Mouse (Mus musculus): ENCODE measurements at regions not wholly inside any gene's neighbourhood (a gene's known extent, or its start where the extent isn't known, plus 50 kb on each side); places are given as distances from the start of the nearest gene placed in this dataset.

- H3K4me2 ChIP-seq: no peak overlapping the region
- H3K4me1 ChIP-seq: peaks cover 3% of the 10 kb centered on the region
- 78% methylated on average over 12 of the region's 12 CpGs for WGBS
- H3K27ac ChIP-seq: no peak overlapping the region
- H3K36me3 ChIP-seq (ENCODE audit: poor library complexity, severe bottlenecking): no peaks in the 10 kb centered on the region
- no peaks in the 10 kb centered on the region for H3K9me3 ChIP-seq (replicated peaks)
- H3K27me3 ChIP-seq: no peaks in the 10 kb centered on the region
- H3K4me3 ChIP-seq: no peak overlapping the region
- H3K9ac ChIP-seq: no peak overlapping the region
- no peak; the same call in 1 of the 2 replicates for ATAC-seq
These were observed 435.8 kb upstream of the Dph6 start for GRCm38 (mm10) chr2:115090430-115091175.

- peak; percentile 36; the same call in 1 of the 2 replicates for ATAC-seq
These were observed 440.6 kb upstream of the Dph6 start for GRCm38 (mm10) chr2:115095351-115095750.

GRCm38 (mm10) chr2:115101501-115101900 is 446.7 kb upstream of the Dph6 start:
- Histone ChIP-seq H3K4me2 (no peak overlapping the region), H3K4me3 (no peak overlapping the region), H3K36me3 (ENCODE audit: poor library complexity, severe bottlenecking) (no peaks in the 10 kb centered on the region), H3K27ac (no peak overlapping the region), H3K9me3 (replicated peaks) (no peaks in the 10 kb centered on the region), H3K4me1 (no peaks in the 10 kb centered on the region), H3K9ac (no peak overlapping the region), H3K27me3 (no peaks in the 10 kb centered on the region)
- ATAC-seq: no peak
- 78% methylated on average over 3 of the region's 3 CpGs for WGBS

More at GRCm38 (mm10) chr2:115095351-115095750, 440.6 kb upstream of the Dph6 start:
- Histone ChIP-seq H3K4me1 (peaks cover 8% of the 10 kb centered on the region), H3K36me3 (ENCODE audit: poor library complexity, severe bottlenecking) (no peaks in the 10 kb centered on the region), H3K9me3 (replicated peaks) (no peaks in the 10 kb centered on the region), H3K4me2 (0 out of 2 replicates have a peak overlapping the region, but pooled peaks have one; percentile 2), H3K27ac (no peak overlapping the region), H3K27me3 (no peaks in the 10 kb centered on the region), H3K4me3 (no peak overlapping the region), H3K9ac (no peak overlapping the region)
- WGBS: 59% methylated on average over 12 of the region's 12 CpGs

- peak; percentile 91 for ATAC-seq
- Histone ChIP-seq H3K9ac (no peak overlapping the region), H3K27ac (peak overlapping the region; percentile 73), H3K4me3 (no peak overlapping the region), H3K4me2 (no peak overlapping the region), H3K4me1 (peaks cover 15% of the 10 kb centered on the region), H3K27me3 (no peaks in the 10 kb centered on the region), H3K36me3 (ENCODE audit: poor library complexity, severe bottlenecking) (no peaks in the 10 kb centered on the region), H3K9me3 (replicated peaks) (no peaks in the 10 kb centered on the region)
- 54% methylated on average over 9 of the region's 9 CpGs for WGBS
These were observed 461.9 kb upstream of the BC052040 start for GRCm38 (mm10) chr2:115119429-115120205.

GRCm38 (mm10) chr2:115120206-115120503 is 461.4 kb upstream of the BC052040 start:
- H3K4me1 ChIP-seq: peaks cover 15% of the 10 kb centered on the region
- WGBS: 13% methylated on average over 3 of the region's 3 CpGs
- no peaks in the 10 kb centered on the region for H3K9me3 ChIP-seq (replicated peaks)
- H3K9ac ChIP-seq: no peak overlapping the region
- no peaks in the 10 kb centered on the region for H3K27me3 ChIP-seq
- no peak overlapping the region for H3K4me3 ChIP-seq
- peak overlapping the region; percentile 73 for H3K27ac ChIP-seq
- H3K4me2 ChIP-seq: 0 out of 2 replicates have a peak overlapping the region, but pooled peaks have one; percentile 2
- no peaks in the 10 kb centered on the region for H3K36me3 ChIP-seq (ENCODE audit: poor library complexity, severe bottlenecking)
- peak; percentile 92 for ATAC-seq

GRCm38 (mm10) chr2:115126625-115127369 is 454.7 kb upstream of the BC052040 start:
- no peak for ATAC-seq
- no peak overlapping the region for H3K27ac ChIP-seq
- no peak overlapping the region for H3K4me3 ChIP-seq
- H3K4me2 ChIP-seq: no peak overlapping the region
- H3K27me3 ChIP-seq: no peaks in the 10 kb centered on the region
- 85% methylated on average over 6 of the region's 6 CpGs for WGBS
- H3K36me3 ChIP-seq (ENCODE audit: poor library complexity, severe bottlenecking): no peaks in the 10 kb centered on the region
- H3K4me1 ChIP-seq: peaks cover 12% of the 10 kb centered on the region
- no peak overlapping the region for H3K9ac ChIP-seq
- no peaks in the 10 kb centered on the region for H3K9me3 ChIP-seq (replicated peaks)

GRCm38 (mm10) chr2:115131746-115132145 is 449.8 kb upstream of the BC052040 start:
- peak overlapping the region; percentile 65 for H3K27ac ChIP-seq
- no peaks in the 10 kb centered on the region for H3K9me3 ChIP-seq (replicated peaks)
- 6% methylated on average over 2 of the region's 2 CpGs for WGBS
- H3K9ac ChIP-seq: no peak overlapping the region
- no peak; the same call in 1 of the 2 replicates for ATAC-seq
- H3K4me1 ChIP-seq: peaks cover 24% of the 10 kb centered on the region
- H3K27me3 ChIP-seq: no peaks in the 10 kb centered on the region
- no peaks in the 10 kb centered on the region for H3K36me3 ChIP-seq (ENCODE audit: poor library complexity, severe bottlenecking)
- H3K4me3 ChIP-seq: no peak overlapping the region
- H3K4me2 ChIP-seq: no peak overlapping the region

GRCm38 (mm10) chr2:115132165-115132592 is 449.3 kb upstream of the BC052040 start:
- H3K27ac ChIP-seq: peak overlapping the region; percentile 65; the same call in 1 of the 2 replicates
- H3K9me3 ChIP-seq (replicated peaks): no peaks in the 10 kb centered on the region
- WGBS: 0% methylated on average over 1 of the region's 1 CpGs
- ATAC-seq: peak; percentile 96
- no peak overlapping the region for H3K4me2 ChIP-seq
- no peak overlapping the region for H3K9ac ChIP-seq
- H3K27me3 ChIP-seq: no peaks in the 10 kb centered on the region
- H3K36me3 ChIP-seq (ENCODE audit: poor library complexity, severe bottlenecking): no peaks in the 10 kb centered on the region
- peaks cover 24% of the 10 kb centered on the region for H3K4me1 ChIP-seq
- no peak overlapping the region for H3K4me3 ChIP-seq

GRCm38 (mm10) chr2:115141416-115141815 is 440.1 kb upstream of the BC052040 start:
- Histone ChIP-seq H3K9me3 (replicated peaks) (no peaks in the 10 kb centered on the region), H3K36me3 (ENCODE audit: poor library complexity, severe bottlenecking) (no peaks in the 10 kb centered on the region), H3K4me1 (no peaks in the 10 kb centered on the region), H3K4me3 (no peak overlapping the region), H3K27me3 (no peaks in the 10 kb centered on the region), H3K27ac (no peak overlapping the region), H3K9ac (no peak overlapping the region), H3K4me2 (no peak overlapping the region)
- no peak for ATAC-seq

GRCm38 (mm10) chr2:115172111-115172510 is 409.4 kb upstream of the BC052040 start:
- Histone ChIP-seq H3K27me3 (no peaks in the 10 kb centered on the region), H3K9ac (no peak overlapping the region), H3K4me2 (no peak overlapping the region), H3K4me1 (no peaks in the 10 kb centered on the region), H3K27ac (no peak overlapping the region), H3K9me3 (replicated peaks) (no peaks in the 10 kb centered on the region), H3K4me3 (no peak overlapping the region), H3K36me3 (ENCODE audit: poor library complexity, severe bottlenecking) (no peaks in the 10 kb centered on the region)
- ATAC-seq: no peak
- WGBS: 85% methylated on average over 5 of the region's 5 CpGs

GRCm38 (mm10) chr2:115177076-115177475 is 404.4 kb upstream of the BC052040 start:
- Histone ChIP-seq H3K9me3 (replicated peaks) (no peaks in the 10 kb centered on the region), H3K4me3 (no peak overlapping the region), H3K9ac (no peak overlapping the region), H3K27ac (no peak overlapping the region), H3K4me2 (no peak overlapping the region), H3K4me1 (no peaks in the 10 kb centered on the region), H3K27me3 (no peaks in the 10 kb centered on the region), H3K36me3 (ENCODE audit: poor library complexity, severe bottlenecking) (no peaks in the 10 kb centered on the region)
- ATAC-seq: no peak
- WGBS: 93% methylated on average over 1 of the region's 1 CpGs

- Histone ChIP-seq H3K27ac (no peak overlapping the region), H3K9ac (no peak overlapping the region), H3K9me3 (replicated peaks) (no peaks in the 10 kb centered on the region), H3K4me3 (no peak overlapping the region), H3K27me3 (no peaks in the 10 kb centered on the region), H3K4me1 (peaks cover 3% of the 10 kb centered on the region; the same call in 1 of the 2 replicates), H3K4me2 (no peak overlapping the region), H3K36me3 (ENCODE audit: poor library complexity, severe bottlenecking) (no peaks in the 10 kb centered on the region)
- WGBS: 71% methylated on average over 1 of the region's 1 CpGs
- no peak for ATAC-seq
These were observed 403.6 kb upstream of the BC052040 start for GRCm38 (mm10) chr2:115177896-115178295.
